Mouse (Mus musculus): Measurements from ENCODE around the gene Taar1.

- no peak for TF ChIP-seq CTCF (IDR thresholded peaks at IDR 0.05; ENCODE audit: extremely low read depth, insufficient read depth, low read length)
- TF ChIP-seq POLR2A (IDR thresholded peaks at IDR 0.05; ENCODE audit: extremely low read depth, insufficient read depth, low read length): no peak
Observed at GRCm38 (mm10) chr10:23963444-23963843, 43.3 kb downstream of the Taar1 start.

Measured in cortical plate, adult 2 months (tissue).